Mouse (Mus musculus) ovary, postnatal 36 days (tissue): ENCODE measurements around the gene Rassf8.

Source experiments
- DNase-seq: peaks from one replicate; pipeline ENCODE4 v3.0.0; 2022; ENCODE audit warnings: low spot score, mixed read lengths

Rassf8 gene

DNA sequence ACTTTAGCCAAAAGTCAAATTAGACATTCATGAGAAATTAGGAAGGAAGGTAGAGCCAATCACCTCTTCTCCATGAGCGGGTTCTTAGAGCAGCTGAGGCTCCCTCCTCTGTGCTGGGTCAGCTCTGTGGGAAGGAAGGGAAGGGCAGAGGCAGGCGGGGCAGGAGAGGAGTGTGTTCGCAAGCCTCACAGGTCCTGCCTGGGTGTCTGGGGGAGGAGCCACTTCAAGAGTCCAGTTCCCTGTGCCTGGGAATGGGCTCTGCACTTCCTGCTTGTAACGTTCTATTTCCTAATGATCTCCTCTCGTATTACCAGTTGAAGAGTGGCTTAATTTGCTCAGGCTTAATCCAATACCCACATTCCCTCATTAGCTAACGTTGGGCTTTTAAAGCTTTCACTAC is 32.8 kb downstream of the Rassf8 start:
- DNase-seq = no peak

DNA sequence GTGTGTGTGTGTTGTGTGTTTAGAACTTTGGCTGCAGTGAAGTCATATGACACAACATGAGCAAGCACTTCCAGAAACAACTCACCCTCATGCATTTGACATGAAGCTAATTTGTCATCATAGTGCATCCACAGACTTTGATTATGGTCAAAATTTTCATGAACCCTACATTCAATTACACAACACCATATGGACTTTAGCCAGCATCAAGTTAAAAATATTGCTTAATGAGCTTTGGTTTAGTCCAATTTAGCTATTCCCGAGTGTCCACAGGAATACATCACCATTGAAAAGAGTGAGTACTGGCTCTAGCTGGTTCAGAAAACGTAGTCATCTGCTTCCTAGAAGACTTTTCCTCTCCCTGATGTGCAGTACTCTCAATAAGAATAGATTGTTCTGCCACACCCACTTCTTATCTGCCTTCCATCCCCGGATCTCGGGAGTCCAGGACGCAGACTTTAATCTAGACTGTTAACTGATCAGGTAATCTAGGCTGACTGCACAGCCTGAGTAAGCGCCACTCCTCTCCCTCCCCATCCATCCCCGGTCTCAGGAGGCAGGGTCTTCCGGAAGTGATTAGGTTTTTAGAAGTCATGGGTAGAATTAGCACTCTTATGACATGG is 33.7 kb downstream of the Rassf8 start:
- no peak for DNase-seq

DNA sequence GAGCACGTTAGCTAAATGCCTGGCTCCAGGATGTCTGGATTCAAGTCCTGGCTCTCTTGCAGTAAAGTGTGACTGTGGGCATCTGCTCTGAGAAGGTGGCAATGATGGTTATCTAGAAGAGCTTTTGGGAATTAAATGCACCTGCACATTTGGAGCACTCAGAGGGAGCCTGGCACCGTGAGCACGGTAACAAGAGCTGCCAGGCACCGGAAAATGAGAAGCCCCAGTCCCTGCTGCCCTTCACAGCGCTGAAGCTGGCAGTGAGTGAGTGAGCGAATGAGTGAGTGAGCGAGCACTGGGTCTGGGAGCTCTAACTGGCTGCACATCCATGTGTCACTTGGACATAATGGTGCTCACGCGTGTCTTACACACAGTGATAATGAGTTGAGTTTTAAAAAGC is 34.7 kb downstream of the Rassf8 start:
- DNase-seq = no peak

DNA sequence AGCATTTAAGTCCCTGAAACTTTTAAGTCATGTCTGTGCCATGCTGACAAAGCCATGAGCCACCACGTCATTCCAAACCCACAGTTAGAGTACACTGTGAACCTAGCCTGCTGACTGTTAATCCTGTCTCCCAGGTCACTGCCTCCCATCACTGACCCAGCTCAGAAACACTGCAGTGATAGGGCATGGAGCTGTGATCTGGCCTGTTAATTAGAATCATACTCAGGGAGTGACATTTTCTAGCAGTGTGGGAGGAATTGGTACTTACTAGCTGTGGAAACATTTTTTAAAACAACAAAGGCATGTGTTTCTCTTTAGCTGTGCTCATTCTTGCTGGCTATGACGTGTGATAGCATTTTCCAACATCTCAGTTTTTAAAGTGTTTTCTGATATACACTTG is 35.4 kb downstream of the Rassf8 start:
- DNase-seq = no peak

DNA sequence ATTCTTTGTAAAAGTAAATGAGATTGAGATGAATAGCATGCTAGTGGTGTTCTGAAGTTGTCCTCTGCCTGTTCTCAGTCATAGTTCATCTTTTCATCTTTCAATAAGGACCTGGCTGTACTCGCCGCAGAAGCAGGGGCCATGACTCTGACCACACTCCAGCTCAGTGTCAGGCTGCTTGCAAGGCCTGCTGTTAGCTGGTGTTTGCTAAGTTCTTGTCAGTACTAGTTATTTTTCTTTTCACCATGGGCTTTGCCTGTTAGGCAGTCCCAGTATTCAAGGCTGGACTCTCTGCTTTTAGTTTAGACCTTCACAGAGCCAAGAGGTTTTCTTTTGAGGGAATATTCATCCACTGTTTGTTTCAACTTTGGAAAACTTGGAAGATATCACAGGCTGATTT is 40.8 kb downstream of the Rassf8 start:
- no peak for DNase-seq

DNA sequence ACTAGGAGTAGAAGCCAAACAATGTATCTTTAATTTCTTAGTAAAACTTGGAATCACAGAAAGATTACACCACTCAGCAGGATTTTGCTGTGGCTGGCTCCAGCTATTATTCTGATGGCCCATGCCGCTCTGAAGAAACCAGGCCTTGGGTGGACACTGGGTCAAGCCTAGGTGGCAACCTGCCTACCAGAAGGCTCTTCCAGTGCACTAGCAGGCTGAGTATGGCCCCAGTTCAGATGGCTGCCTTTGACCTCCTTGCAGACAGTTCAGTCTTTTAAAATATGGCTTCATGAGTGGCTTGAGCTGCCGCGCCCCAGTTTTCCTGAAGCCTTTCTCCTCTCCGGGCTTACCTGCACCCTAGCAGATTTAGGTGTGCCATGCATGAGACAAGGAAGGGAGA is 43.2 kb downstream of the Rassf8 start:
- DNase-seq = no peak

DNA sequence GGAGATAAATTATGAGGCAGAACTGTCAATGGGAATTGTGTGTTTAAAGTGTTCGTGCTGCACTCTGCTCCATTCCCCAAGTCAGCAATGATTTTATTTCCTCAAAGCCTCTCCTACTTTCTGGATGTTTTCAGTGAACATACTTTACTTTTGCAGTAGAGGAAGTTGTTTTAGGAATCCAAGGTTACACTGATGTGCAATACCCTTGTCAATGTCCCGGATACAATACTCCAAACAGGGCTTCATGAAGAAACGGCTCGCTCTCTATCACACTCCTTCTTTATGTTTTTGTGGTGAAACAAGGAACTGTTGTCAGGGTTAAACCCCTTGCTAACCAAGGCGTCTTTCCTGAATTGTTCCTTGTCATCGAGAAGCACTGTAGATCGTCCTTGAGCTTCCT is 45.8 kb downstream of the Rassf8 start:
- DNase-seq = no peak

DNA sequence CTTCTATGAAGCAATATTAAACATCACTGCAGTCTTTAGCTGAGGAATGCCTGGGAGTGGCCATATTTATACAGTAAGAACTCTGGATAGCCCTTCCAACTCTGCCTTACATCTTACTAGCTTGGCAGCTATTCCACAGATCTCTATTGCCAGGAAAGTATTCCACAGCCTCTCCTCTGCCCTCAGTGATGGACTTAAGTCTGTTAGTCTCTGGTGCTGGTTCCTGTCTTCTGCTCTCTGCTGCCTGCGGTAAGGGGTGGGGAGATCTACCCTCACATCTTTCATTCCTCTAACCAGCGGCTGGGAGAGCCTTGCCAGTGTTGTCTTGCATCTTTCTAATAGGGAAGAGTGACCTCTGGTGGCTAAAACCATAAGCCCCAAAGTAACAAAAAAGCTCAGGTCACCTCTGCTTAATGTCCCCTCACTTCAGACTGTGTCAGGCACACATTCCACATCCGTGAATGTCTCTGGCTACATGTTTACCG is 46.6 kb downstream of the Rassf8 start:
- DNase-seq = no peak

DNA sequence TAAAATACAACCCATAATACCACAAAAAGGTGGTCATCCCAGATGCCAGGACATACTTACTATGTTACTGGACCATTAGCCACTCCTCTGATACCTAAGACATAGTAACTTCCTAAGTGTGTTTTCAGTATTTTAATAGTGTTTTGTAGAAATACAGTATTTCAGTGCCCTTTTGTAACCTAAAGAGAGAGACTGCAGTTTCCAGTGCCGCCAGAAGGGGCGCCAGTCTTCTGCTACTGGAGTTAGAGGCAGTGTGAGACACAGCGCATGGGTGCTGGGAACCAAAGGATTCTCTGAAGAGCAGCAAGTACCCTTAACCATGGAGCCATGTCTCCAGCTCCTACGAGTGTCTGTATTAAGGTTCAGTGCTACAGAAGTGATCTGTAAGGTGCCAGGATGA is 48.1 kb downstream of the Rassf8 start:
- DNase-seq = no peak

DNA sequence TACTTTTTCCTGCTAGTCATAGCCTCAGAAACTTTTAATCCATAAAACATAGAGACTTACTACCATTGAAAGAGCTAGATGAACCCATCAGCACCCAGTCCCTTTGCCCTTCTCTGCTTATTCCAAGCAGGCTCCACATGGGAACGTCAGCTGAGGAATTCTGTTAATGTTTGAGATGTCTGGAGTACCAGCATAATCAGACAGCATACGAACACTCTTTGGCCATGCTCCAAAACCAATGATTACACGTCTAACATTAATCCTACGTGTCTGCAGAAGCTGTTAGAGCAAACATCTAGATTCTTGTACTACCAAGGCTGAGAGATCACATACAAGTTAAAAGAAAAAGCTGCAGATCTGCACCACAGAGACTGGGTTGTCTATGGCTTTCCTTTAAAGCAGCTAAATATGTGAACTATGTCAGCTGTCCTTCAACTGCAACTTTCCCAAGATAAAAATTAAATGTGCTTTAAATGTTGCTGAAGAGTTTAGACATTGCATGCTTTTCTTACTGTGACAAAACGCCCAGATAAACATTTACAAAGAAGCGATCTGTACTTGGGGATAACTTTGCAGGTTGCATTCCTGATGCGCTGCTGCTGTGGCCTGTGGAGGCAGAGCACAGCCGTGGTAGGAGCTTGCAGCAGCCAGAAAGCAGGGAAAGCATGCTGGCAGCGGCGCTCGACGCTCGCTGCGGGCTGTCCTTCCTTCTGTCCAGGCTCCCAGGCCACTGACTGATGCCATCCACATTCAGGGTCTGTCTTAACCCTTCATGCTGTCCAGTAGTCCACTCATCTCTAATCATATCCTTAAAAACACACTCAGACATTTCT is 49.9 kb downstream of the Rassf8 start:
- no peak for DNase-seq

DNA sequence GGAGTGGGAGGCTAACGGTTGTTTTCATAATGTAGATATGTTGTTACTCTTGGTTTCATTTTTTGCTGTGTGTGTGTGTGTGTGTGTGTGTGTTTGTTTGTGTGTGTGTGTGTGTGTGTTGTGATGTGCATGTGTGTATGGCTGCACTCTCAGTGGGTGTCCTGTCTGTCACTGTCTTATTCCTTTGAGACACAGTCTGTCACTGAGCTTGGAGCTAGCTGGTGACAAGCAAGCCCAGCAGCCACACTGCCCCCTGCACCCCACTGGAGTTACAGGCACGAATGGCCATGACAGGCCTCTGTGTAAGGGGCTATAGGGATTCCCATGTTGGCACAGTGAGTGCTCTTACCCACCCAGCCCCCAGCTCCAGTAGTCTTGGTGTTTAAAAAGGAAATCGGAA is 51.1 kb downstream of the Rassf8 start:
- no peak for DNase-seq

DNA sequence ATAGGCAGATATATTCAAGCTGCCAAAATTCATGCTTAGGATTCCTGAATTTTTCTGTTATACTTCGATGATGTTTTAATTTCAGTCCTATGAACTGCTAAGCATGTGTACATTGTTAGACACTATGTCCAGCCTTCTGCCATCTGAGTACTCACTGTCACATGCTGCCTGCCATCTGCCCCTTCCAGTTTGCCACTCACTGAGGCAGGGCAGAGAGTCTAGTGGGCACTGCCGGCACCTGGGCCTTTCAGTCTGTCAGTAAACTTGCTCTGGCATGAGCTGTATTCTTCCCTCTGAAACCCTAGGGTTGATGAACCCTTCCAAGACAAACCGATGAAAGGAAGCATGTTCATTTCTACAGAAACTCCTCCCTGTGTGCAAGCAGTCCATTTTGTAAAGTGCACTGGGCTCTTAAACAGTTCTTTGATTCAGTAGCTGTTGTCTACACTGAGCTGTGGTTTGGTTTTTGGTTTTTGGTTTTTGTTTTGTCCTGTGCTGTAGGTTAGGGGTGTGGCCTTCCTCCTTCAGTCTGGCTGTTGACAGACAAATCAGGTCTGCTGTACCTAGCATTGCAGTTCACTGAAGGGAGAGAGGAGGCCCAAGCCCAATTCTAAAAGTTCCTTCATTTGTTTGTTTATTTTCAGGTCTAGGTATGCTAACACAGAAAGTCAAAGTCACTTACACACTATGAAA is 55.4 kb downstream of the Rassf8 start:
- DNase-seq = no peak

DNA sequence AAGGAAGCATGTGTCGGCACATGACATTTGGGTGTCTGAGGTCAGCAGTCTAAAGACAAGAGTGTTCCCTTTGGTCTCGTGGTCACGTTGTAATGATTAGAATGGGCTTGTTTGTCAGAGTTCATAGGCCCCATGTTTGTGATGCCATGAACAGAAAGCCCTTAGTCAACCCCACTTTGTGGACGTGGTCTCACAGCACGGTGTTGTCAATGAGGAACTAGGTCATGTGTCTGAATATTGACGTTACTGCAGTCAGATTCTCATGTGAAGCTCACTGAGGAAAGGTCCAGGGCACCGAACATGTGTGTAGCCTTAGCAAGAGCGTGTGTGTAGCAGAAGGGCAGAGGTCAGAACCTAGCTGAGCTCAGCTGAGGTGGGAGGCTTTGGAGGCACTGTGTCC is 56.3 kb downstream of the Rassf8 start:
- no peak for DNase-seq

DNA sequence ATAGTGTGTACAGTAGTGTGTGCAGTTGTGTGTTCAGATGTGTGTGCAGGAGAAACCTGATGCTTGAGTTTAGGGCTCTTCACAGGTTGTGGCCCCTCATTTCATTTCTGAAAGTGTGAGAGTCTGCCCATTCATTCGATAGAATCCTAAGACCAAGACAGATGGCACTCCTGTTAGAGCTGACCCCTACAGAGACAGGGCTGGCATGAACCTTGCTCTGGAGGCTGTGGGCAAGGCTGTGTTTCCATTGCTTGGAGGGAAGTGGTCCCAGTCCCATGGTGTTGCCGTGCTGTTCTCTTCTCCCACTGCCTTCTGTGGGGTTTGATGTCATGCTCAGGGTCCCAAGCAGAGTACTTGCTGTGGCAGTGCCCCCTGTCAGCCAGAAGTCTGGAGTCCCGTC is 57.7 kb downstream of the Rassf8 start:
- DNase-seq = no peak

DNA sequence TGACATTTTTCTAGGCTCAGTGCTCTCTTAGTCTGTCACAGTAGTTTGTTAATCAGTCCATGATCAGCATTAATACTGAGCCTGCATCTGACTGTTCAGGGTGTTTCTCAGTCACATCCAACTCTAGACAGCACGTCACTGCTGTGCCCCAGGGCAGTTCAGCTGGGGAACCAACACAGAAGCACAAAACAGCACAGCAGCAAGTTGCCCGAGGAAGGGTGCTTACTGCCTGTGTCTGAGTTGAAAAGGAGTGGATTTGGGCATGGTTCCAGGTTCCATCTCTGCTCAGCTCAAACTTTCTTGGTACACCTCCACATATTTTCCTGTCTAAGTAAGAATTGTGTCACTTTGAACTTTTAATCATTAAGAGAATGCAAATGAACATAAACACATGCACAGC is 60.2 kb downstream of the Rassf8 start:
- DNase-seq = no peak

DNA sequence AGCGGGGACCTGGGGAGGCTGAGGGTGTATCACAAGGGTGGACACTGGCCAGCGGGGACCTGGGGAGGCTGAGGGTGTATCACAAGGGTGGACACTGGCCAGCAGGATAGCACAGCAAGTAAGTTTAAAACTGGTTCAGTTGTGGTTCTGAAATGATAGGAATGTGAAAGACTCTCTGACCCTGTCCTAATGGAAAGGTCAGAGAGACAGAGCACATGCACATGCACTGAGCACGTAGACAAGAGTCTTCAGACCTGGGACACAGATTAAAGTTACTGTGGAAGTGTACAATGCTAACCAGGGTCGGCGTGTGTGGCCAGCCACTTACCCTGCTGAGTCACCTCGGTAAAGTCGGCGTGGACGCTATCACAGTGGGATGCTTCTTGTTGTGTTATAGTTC is 61.4 kb downstream of the Rassf8 start:
- no peak for DNase-seq

DNA sequence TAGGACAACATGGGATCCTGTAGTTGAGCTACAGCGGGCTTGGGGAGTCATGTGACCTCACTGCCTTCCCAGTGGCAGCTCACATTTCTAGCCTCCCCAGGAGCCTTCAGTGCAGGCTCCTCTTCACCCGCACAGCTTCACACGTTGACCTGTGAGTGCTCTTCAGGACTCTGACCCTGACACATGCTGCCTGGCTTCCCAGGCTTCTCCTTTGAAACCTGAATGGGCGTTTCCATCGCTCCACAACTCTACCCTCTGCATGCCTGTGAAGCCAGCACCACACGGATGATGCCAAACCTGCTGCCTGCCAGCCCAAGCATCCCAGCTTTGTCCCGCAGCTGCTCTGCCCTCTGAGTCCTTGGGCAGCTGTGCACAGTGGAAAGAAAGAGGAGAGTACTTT is 63.0 kb downstream of the Rassf8 start:
- no peak for DNase-seq

DNA sequence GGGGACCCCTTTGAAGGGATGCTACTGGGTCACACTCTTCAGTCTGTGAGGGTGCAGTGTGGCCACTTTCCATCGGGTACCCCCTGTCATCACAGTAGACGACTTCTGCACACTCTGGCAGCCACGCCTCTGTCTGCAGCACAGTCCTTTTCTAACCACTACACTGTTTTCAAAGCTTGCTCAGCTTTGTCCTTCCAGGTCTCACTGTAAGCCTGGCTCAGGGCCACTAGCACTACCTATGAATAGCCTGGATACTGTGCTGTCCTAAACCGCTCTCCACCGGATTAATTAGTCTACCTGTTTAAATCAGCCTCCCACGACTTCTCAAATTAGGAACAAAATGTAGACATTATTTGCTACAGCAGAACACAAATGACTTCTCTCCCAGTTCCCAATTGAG is 63.5 kb downstream of the Rassf8 start:
- DNase-seq = no peak

DNA sequence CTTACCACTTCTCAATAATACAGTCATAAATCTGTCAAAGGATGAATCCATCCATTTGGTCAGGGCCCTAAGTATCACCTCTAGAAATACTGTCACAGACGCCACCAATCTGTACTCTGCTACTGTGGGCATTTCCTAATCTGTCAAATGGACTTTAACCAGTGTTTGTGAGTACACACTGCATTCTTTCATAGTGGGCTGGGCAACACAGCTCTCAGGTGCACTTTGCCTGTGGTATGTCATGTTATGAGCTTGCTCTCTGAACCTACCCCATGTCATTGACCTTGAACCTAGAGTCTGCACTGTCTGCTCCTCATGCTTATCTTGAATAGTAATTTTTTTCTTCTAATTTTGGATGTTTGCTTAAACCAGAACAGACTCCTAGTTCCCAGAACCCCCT is 64.6 kb downstream of the Rassf8 start:
- no peak for DNase-seq

DNA sequence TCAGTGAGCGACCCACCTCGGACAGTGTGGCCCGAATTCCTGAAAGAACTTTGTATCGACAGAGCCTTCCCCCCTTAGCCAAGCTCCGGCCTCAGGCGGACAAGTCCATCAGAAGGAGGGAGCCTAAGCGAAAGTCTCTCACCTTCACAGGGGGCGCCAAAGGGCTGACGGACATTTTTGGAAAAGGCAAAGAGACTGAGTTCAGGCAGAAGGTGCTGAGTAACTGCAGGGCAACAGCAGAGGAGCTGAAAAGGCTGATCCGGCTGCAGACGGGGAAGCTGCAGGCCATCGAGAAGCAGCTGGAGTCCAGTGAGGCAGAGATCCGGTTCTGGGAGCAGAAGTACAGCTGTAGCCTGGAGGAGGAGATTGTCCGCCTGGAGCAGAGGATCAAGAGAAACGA is 68.7 kb downstream of the Rassf8 start:
- DNase-seq = no peak

DNA sequence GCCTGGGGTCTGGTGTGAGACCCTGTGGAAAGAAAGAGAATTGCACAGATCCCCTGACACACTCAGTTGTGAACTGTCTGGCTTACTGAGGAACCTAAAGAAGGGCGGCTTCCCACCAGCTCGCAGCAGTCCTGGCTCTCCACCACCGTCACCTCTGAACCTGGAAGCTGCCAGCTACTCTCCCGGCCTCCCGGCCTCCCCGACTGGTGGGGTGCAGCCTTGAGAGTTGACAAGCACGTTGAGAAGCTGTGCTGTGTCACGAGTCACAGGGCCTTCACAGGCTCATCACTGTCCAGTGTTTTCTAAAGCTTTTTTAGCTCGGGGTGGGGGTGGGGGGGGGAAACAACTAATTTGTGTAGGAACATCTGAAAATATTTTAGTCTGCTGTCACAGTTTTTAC is 72.6 kb downstream of the Rassf8 start:
- DNase-seq = no peak

DNA sequence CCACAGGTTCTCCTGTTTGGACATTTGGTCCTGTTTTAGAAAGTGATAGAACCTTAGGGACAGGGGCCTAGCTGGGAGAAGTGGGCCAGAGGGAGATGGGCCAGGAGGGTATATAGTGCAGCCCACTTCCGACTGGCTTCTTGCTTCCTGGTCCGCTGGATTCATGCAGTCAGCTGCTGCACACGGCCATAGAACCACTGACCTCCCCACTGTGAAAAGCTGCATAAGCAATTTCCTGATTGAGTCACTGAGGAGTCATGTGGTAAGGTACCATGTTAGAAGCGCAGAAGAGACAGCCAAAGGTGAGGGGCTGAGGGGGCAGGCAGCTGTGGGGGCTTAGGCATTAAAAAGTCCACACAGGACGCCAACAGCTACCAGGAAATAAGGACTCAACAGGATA is 75.7 kb downstream of the Rassf8 start:
- DNase-seq = no peak

DNA sequence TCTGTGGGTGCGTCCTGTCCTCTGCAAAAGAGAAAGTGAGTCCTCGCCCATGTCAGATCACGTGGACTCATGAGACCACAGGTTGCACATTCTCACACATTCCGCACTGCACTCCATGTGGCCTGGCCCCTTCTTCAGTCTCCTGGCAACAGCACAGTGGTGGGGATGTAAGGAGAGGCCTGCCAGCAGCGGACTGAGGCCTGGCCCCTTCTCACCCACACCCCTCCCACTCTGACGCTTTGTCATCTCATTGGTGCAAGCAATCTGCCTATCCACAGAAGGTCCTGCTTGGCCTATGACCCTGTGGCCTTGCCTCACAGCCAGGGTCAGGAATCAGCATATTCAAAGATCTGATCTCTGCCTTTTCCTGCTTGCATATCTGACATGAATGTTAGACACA is 76.6 kb downstream of the Rassf8 start:
- DNase-seq = no peak
